Mouse (Mus musculus) v-Abl transformed pro-B cells (cell line): Measurements from ENCODE around the gene Rad50.

ENCODE experiments used
- in situ Hi-C, 2 experiments: fragments of 400-800 bp; cut with MboI; formaldehyde crosslinking; loops; one replicate each; pipeline ENCODE4 v1.15.1; 2025; ENCODE audit not compliant: unreplicated experiment in 2 of 2

Gene Rad50

DNA sequence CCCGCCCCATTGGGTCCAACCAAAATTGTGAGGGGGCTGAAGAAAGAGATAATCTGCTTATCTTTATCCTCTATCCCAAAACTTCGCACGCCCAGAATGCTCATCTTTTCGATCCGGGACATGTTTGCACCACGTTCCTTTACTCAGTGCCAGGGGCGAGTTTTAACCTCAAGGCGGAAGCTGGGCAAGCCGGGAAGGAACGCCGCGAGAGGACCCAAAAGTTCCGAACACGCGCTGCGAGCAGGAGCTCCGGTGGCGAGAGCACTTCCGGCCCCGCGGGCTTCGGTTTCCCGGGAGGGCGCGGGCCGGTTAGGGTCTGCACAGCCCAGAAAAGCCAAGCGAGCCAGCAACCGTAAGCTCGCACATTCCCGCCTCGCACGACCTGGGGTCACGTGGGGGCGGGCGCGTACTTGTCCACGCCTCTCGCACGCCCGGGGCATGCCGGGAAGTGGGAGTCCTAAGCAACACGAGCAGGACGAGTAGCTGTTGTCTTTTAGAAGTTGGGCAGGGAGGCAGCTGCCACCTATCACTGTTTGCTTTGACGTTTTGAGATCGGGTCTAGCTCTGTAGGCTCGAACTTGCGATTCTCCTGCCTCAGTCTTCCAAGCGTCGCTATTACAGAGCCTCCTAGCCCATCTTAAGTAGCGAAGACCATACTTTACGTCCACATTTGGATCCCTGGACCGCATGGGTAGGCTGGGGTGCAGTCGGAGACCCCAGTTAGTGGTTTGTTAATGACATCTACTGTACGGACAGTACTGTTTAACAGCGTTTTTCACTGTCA, at the start of gene Rad50:
Rad50 (minus strand) TSS at position 386 of the 784 bp plus-strand sequence.
- in situ Hi-C loops, result no loop called here

GRCm38 (mm10) chr11:53755011-53755595, 48.0 kb upstream of the Rad50 start:
- in situ Hi-C loops, result no loop called here

- in situ Hi-C loops, result loop anchor here (25.0 kb wide), 2 partner anchors 337 to 512 kb away; partner anchors contain the start of gene Il3 (in 1 of the 2)
Observed at GRCm38 (mm10) chr11:53749716-53750352, 42.7 kb upstream of the Rad50 start.

DNA sequence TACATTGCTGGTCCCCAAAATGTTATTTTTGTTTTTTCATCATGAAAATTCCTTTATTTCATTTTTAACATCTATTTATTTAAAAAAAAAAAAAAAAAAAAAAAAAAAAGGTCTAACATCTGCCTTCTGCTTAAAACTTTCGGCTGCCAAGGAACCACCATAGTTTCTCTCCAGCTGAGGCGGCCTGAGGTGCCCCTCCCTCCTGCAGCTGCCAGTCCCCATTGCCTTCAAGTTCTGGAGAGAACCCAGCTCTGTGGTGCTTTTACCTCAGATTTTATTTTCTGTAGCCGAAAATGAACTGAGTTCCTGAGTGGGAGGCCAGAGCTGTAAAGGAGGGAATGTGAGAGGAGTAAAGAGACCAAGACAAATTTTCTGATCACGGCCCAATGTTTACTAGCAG, 42.2 kb upstream of the Rad50 start:
- in situ Hi-C loops, result loop anchor here (25.0 kb wide), 2 partner anchors 338 to 513 kb away; partner anchors contain the start of gene Il3 (in 1 of the 2)

GRCm38 (mm10) chr11:53748614-53749013, 41.5 kb upstream of the Rad50 start:
- in situ Hi-C loops, result loop anchor here (25.0 kb wide), 2 partner anchors 339 to 514 kb away; partner anchors contain the start of gene Il3 (in 1 of the 2)

- in situ Hi-C loops, result loop anchor here (25.0 kb wide), 2 partner anchors 339 to 514 kb away; partner anchors contain the start of gene Il3 (in 1 of the 2)
Observed at GRCm38 (mm10) chr11:53747985-53748384, 40.9 kb upstream of the Rad50 start.

DNA sequence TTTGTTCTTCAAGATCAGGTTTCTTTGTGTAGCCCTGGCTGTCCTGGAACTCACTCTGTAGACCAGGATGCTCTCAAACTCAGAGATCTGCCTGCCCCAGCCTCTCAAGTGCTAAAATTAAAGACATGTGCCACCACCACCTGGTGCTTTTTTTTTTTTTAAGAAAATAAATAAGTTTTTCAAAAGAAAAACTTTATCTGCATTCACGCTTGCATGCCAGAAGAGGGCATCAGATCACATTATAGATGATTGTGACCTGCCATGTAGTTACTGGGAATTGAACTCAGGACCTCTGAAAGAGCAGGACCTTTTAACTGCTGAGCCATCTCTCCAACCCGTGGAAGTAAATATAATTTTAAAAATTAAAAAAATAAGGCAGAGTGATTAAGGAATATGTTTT, 38.1 kb upstream of the Rad50 start:
- in situ Hi-C loops, result loop anchor here (25.0 kb wide), 2 partner anchors 342 to 517 kb away; partner anchors contain the start of gene Il3 (in 1 of the 2)

DNA sequence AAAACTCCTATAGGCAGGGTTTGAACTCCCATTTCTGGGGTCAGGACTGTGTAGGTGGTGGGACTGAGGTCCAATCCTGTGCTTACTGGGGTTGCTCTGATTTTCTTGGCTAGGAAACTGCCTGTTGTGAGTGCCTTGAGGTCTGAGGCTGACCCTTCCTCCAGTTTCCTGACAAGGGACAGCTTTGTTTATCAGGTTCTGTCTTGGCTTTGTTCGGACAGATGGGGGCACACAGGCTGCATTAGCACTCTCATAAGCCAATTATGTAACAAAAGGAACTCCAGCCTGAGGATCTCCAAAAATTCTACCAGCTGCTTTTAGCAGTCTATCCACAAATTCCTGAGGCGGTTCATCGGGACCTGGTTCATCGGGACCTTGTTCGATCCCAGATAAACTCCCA, 35.2 kb upstream of the Rad50 start:
- in situ Hi-C loops, result loop anchor here (25.0 kb wide), 2 partner anchors 345 to 520 kb away; partner anchors contain the start of gene Il3 (in 1 of the 2)

GRCm38 (mm10) chr11:53737573-53737946, 30.4 kb upstream of the Rad50 start:
- in situ Hi-C loops, result loop anchor here (5.0 to 25.0 kb wide), 4 partner anchors 270 to 1313 kb away; partner anchors contain the start of gene Il3 (in 1 of the 2)

- in situ Hi-C loops, result loop anchor here (5.0 to 25.0 kb wide), 4 partner anchors 270 to 1312 kb away; partner anchors contain the start of gene Il3 (in 1 of the 2)
Observed at GRCm38 (mm10) chr11:53736771-53737572, 29.9 kb upstream of the Rad50 start.

DNA sequence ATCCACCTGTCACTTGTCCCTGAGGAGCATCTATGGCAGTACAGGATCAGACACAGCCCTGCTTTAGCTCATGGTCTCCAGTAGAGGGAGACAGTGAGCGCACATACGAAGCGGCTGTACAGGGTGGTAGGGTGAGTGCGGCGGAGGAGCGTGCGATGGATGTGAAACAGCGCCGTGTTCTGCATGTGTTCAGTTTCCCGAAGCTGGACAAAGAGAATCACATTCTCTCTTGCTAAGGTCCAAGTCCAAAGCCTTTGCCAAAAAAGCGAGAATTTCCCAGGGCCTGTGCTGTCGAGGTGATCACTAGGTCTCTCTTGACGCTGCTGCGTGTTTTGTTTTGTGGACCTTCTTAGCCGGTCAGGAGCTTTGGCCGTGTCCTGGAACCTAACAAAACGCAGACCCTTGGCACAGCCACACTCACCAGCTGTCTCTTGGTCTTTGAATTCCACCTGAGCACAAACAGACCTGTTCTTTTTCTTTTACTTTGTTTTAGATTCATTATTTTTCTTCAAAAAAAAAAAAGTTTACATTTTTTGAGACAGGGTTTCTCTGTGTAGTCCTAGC, 28.6 kb upstream of the Rad50 start:
- in situ Hi-C loops, result loop anchor here (5.0 to 25.0 kb wide), 4 partner anchors 268 to 1311 kb away; partner anchors contain the start of gene Il3 (in 1 of the 2)

DNA sequence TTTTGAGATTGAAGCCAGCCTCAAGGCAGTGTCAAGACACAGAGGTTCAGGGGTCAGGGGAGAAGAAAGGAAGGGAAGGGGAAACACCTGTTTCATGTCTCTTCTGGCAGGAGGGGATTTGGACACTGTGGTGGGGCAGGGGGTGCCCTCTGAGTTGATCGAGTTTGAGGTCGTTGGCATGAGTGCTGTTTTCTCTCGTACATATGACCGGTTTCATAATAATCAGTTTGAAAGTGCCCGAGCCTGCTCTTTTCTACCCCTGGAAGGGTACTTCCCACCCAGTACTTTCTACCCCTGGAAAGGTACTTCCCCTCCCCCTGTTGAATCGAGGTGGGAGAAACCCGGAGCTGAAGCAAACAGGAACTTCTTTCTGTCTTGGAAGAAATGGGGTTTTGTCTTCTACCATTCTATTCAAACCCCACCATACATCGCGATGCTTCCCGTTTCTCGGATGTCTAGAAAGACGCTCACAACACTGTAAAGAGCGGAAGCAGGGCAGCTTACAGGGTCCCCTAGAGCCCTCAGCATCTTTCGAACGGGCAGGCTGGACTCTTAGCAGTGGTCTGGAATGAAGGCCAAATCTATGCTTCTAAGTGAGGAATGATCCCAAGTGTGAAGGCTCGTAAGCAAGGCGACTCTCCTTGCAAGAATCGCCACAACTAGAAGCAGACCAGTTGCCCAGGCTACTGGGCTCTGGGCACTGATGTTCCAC, 28.0 kb upstream of the Rad50 start:
- in situ Hi-C loops, result loop anchor here (5.0 to 25.0 kb wide), 4 partner anchors 268 to 1310 kb away; partner anchors contain the start of gene Il3 (in 1 of the 2)

GRCm38 (mm10) chr11:53734431-53734830, 27.3 kb upstream of the Rad50 start:
- in situ Hi-C loops, result loop anchor here (10.0 to 25.0 kb wide), 3 partner anchors 353 to 1310 kb away; partner anchors contain the start of gene Il3 (in 1 of the 2)

DNA sequence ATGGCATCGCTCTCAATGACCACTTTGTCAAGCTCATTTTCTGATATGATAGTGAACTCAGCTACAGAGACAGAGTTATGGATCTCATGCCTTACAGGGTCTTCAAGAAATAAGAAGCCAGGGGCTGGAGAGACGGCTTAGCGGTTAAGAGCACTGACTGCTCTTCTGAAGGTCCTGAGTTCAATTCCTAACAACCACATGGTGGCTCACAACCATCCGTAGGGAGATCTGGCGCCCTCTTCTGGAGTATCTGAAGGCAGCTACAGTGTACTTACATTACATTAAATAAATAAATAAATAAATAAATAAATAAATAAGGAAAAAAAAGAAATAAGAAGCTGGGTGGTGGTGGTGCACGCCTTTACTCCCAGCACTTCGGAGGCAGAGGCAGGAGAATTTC, 26.7 kb upstream of the Rad50 start:
- in situ Hi-C loops, result loop anchor here (10.0 to 25.0 kb wide), 3 partner anchors 353 to 1309 kb away; partner anchors contain the start of gene Il3 (in 1 of the 2)

DNA sequence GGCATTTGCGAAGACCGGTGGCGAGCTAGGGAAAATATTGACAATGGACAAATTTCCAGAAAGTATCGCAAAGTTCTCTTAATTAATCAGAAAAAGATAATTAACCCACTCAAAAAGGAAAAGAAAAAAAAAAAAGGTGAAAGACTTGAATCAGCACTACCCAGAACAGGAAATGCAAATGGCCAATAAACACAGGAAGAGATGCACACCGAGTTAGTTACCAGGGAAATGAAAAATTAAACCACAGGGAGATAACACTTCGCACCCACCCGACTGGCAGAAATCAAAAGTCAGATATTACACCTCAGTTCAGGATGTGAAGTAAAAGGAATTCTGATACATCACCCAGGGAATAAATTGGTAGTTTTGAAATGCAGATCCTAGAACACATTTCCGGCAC, 25.1 kb upstream of the Rad50 start:
- in situ Hi-C loops, result loop anchor here (10.0 to 25.0 kb wide), 3 partner anchors 355 to 1307 kb away; partner anchors contain the start of gene Il3 (in 1 of the 2)

DNA sequence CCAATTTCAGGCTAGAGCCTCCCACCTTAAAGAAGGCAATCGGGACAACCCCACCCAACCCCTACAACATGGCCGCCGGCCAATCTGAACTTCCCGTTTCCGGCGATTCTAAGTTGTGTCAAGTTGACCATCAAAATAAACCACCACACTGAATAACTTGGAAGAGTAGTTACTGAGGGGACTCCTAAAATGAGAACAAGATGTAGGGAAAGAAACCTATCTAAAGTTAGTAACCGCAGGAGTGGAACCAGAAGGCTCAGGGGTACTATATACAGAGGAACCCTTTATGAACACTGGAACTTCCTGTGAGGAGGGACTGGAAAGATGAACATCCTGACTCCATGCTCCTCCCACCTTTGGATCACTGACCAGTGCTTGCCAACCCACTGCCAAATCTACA, 24.3 kb upstream of the Rad50 start:
- in situ Hi-C loops, result loop anchor here (10.0 to 25.0 kb wide), 3 partner anchors 356 to 1307 kb away; partner anchors contain the start of gene Il3 (in 1 of the 2)

GRCm38 (mm10) chr11:53720715-53721114, 13.6 kb upstream of the Rad50 start, which contains the start of gene Il5:
Il5 (plus strand) TSS chr11:53720794.
- in situ Hi-C loops, result no loop called here

DNA sequence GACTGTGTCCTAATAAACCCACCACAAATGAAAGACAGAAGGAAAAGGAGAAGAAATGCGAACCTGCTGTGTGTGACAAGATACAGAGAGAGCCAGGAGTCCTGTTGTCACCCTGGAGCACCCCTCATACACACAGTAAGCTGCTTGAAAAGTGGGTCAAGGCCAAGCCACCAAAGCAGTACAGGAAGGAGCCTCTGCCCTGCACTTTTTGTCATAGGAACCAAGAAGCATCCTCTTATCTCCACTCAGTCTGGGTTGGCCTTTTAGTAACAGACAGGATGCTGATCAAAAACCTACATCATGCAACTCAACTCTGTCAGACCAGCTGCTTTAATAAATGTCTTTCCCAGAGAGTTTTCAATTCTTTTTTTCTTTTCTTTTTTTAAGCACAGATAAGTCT, 12.6 kb upstream of the Rad50 start:
- in situ Hi-C loops, result no loop called here

DNA sequence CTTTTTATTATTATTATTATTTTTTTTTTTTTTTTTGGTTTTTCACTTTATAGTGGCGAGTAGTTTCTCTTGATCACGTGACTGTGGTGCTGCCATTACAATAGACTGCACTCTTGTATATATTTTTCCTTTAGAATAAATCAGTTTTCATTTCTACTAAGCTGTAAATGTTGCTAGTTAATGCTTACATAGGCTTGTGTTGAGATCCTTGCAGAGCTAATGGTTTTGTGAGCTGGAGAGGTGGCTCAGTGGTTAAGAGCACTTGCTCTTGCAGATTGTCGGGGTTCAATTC, 545 bp upstream of the Rad50 start:
- in situ Hi-C loops, result no loop called here
